Mouse (Mus musculus) intestine, postnatal 0 days (tissue): ENCODE measurements at regions not wholly inside any gene's neighbourhood (a gene's known extent, or its start where the extent isn't known, plus 50 kb on each side); places are given as distances from the start of the nearest gene placed in this dataset.

ENCODE experiments used
- ATAC-seq: fragments of 200-750 bp; cut with Nextera tagmentation; 2 replicates; pipeline ENCODE4 v1.8.0; 2017; ENCODE audit warnings: mild to moderate bottlenecking, moderate TSS enrichment, moderate library complexity
- H3K27ac ChIP-seq: fragments of 300-500 bp; sonication (generic); 2 replicates; pipeline ENCODE4 v1.5.1; 2014; ENCODE audit warnings: mild to moderate bottlenecking, low read depth, low read length, moderate library complexity
- H3K27me3 ChIP-seq: fragments of 300-500 bp; sonication (generic); replicated peaks from 2 replicates; pipeline ENCODE4 v1.6.1; 2014; ENCODE audit warnings: low read length, mixed read lengths; ENCODE audit not compliant: control insufficient read depth, insufficient read depth
- H3K36me3 ChIP-seq: fragments of 300-500 bp; sonication (generic); 2 replicates; pipeline ENCODE4 v1.6.1; 2014; ENCODE audit warnings: mild to moderate bottlenecking, moderate library complexity; ENCODE audit not compliant: control insufficient read depth, insufficient read depth
- H3K4me1 ChIP-seq: fragments of 300-500 bp; sonication (generic); replicated peaks from 2 replicates; pipeline ENCODE4 v1.6.1; 2014; ENCODE audit warnings: antibody characterized with exemption, low read length, mixed read lengths; ENCODE audit not compliant: control insufficient read depth, insufficient read depth
- H3K4me2 ChIP-seq: fragments of 300-500 bp; sonication (generic); replicated peaks from 2 replicates; pipeline ENCODE4 v1.6.1; 2014; ENCODE audit warnings: low read depth, mild to moderate bottlenecking, moderate library complexity
- H3K4me3 ChIP-seq: fragments of 300-500 bp; sonication (generic); 2 replicates; pipeline ENCODE4 v1.5.1; 2014; ENCODE audit warnings: low read depth, low read length
- H3K9ac ChIP-seq: fragments of 300-500 bp; sonication (generic); 2 replicates; pipeline ENCODE4 v1.6.1; 2014; ENCODE audit warnings: mild to moderate bottlenecking, low read depth, low read length
- H3K9me3 ChIP-seq: fragments of 300-500 bp; sonication (generic); 2 replicates; pipeline ENCODE4 v1.6.1; 2016; ENCODE audit warnings: mixed run types; ENCODE audit not compliant: control insufficient read depth
- CTCF ChIP-seq: sonication (generic); IDR thresholded peaks from 2 replicates; pipeline ENCODE4 v1.5.1; 2016; ENCODE audit warnings: low read depth, mild to moderate bottlenecking, control low read depth, antibody characterized with exemption, moderate library complexity
- WGBS: fragments of 180-500 bp; shearing (Covaris S2); extraction: QIAGEN DNeasy Blood & Tissue Kit; methylation state at CpG from one replicate; pipeline ENCODE4 v1.1.7; 2014; 5-methylcytosine and 5-hydroxymethylcytosine counted together

DNA sequence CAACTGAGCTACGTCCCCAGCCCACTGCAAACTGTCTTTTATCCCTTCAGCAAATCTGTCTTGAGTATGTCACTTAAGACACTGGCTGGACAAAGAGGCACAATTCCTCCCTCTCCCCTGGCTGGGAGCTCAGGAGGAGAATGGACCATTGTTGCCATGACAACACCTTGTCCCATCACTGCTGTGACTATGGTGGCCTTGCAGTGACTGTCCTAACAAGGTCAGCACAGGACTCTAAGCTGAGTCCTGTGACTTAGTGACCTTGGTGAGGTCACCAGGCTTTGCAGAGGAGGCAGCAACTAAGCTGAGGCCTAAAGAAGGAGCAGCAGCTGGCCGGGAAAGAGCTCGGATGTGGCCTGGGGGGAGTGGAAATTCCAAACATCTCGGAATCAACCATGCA lies 70.0 kb upstream of the Aldh1b1 start:
- no peak for TF ChIP-seq CTCF
- H3K36me3 ChIP-seq: no peaks in the 10 kb centered on the region
- no peak overlapping the region for H3K4me2 ChIP-seq
- 77% methylated on average over 4 of the region's 4 CpGs for WGBS
- no peak for ATAC-seq
- H3K4me1 ChIP-seq: no peaks in the 10 kb centered on the region
- H3K27ac ChIP-seq: no peak overlapping the region
- H3K4me3 ChIP-seq: no peak overlapping the region
- no peaks in the 10 kb centered on the region for H3K27me3 ChIP-seq
- H3K9me3 ChIP-seq: no peaks in the 10 kb centered on the region
- H3K9ac ChIP-seq: no peak overlapping the region

DNA sequence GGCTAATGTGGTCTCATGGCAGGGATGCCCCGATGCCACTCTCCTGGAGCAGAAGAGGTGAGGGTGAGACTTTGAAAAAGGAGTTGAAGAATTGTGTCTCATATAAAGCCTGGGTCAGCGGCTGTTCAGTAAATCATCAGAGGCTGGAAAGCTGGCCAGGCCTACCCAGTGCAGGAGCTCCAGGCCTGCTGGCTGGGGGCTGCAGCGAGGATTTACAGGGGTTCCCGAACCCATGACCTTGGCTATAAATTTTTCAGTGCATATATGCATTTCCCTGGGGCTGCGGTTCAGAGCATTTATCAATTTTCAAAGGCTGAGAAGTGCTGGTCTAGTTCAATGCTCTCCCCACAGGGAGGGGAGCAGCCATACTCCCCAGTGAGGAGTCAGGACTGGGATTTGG lies 70.9 kb upstream of the Aldh1b1 start:
- Histone ChIP-seq H3K36me3 (no peaks in the 10 kb centered on the region), H3K4me2 (no peak overlapping the region), H3K9ac (no peak overlapping the region), H3K4me3 (no peak overlapping the region), H3K4me1 (no peaks in the 10 kb centered on the region), H3K27ac (no peak overlapping the region), H3K27me3 (no peaks in the 10 kb centered on the region), H3K9me3 (no peaks in the 10 kb centered on the region)
- WGBS: 73% methylated on average over 5 of the region's 5 CpGs
- TF ChIP-seq CTCF: no peak
- no peak for ATAC-seq

DNA sequence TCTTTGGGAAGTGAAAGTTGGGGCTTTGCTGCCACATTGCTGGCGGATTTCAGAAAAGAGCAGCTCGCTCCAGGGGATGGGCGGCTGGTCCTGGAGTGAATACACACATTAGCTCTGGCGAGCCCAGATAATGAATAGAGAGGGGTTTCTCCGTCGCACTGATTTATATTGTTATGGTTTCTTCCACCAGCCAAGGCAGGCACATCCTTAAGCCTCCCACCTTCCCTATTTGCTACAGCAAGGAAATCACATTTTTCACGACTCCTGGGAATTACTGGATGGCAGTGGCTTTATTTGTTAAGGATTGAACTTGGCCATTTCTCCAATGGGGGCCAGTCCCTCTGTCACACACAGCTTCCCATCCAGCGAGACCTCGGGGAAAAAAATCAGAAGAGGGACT lies 71.3 kb upstream of the Aldh1b1 start:
- WGBS: 63% methylated on average over 9 of the region's 9 CpGs
- no peak overlapping the region for H3K4me2 ChIP-seq
- no peak for ATAC-seq
- TF ChIP-seq CTCF: no peak
- H3K9ac ChIP-seq: no peak overlapping the region
- no peaks in the 10 kb centered on the region for H3K4me1 ChIP-seq
- H3K27me3 ChIP-seq: no peaks in the 10 kb centered on the region
- H3K9me3 ChIP-seq: no peaks in the 10 kb centered on the region
- H3K4me3 ChIP-seq: no peak overlapping the region
- no peak overlapping the region for H3K27ac ChIP-seq
- no peaks in the 10 kb centered on the region for H3K36me3 ChIP-seq

DNA sequence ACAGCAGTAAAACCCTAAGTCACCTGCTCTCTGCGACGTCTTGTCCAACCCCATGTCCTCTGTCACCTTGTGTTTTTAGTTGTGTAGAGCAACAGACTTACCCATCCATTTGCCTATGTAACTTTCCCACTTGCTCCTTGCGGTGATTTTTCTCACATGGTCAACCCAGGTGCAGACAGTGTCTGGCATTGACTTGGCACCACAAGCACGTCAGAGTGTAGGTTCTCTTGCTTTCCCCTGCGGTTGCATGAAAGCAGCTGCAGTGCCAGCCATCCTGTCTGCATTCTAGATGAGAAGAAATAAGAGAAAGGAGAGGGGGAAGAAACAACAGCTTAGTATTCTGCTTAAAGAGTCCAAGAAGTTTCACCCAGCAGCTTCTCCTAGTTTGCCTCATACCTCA lies 72.0 kb upstream of the Aldh1b1 start:
- H3K9me3 ChIP-seq: no peaks in the 10 kb centered on the region
- no peak for ATAC-seq
- no peak overlapping the region for H3K4me3 ChIP-seq
- H3K4me1 ChIP-seq: no peaks in the 10 kb centered on the region
- no peak overlapping the region for H3K27ac ChIP-seq
- 91% methylated on average over 5 of the region's 5 CpGs for WGBS
- no peak for TF ChIP-seq CTCF
- H3K4me2 ChIP-seq: no peak overlapping the region
- no peaks in the 10 kb centered on the region for H3K27me3 ChIP-seq
- H3K9ac ChIP-seq: no peak overlapping the region
- H3K36me3 ChIP-seq: no peaks in the 10 kb centered on the region

DNA sequence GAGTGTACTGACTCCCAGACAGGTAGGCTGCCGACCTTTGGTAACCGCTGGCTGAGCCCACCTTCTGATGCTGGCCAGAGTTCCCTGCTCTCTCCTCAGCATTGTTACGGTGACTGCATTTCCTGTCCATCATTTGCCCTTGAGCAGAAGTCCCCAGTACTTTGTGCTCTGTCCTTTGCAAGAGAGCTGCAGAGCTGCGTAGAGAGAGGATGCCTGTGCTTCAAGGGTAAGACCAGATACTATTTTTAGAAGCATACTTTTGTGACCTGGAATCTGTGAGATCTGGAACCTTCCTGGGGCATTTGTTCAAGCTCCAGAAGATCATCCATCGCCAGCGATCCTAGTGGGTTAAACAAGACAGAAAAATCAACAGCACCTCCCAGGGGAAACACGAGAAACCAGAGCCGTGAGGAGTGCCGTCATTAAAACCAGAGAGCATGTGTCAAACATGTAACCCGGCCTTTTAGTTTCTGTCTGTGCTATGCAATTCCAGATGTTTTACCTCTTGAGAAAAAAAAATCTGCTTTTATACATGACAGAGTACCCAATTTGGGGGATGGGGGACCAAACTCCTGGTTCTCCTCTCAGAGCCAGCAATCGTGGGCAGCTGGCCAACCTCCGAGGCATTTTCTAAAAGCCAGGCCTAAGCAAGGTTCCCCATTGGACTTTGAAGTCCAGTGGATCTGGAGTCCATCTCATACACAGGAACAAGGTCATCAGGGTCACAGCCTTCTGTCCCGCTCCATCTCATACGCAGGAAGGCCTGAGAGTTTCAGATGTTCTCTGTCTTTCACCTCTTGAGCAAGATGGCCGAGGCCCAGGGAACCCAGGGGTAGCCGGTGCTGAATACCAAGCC lies 73.5 kb upstream of the Aldh1b1 start:
- TF ChIP-seq CTCF: no peak
- no peaks in the 10 kb centered on the region for H3K36me3 ChIP-seq
- no peak overlapping the region for H3K9ac ChIP-seq
- no peaks in the 10 kb centered on the region for H3K4me1 ChIP-seq
- no peak overlapping the region for H3K27ac ChIP-seq
- no peaks in the 10 kb centered on the region for H3K9me3 ChIP-seq
- H3K4me2 ChIP-seq: no peak overlapping the region
- no peak overlapping the region for H3K4me3 ChIP-seq
- ATAC-seq: no peak
- WGBS: 68% methylated on average over 16 of the region's 16 CpGs
- H3K27me3 ChIP-seq: no peaks in the 10 kb centered on the region

DNA sequence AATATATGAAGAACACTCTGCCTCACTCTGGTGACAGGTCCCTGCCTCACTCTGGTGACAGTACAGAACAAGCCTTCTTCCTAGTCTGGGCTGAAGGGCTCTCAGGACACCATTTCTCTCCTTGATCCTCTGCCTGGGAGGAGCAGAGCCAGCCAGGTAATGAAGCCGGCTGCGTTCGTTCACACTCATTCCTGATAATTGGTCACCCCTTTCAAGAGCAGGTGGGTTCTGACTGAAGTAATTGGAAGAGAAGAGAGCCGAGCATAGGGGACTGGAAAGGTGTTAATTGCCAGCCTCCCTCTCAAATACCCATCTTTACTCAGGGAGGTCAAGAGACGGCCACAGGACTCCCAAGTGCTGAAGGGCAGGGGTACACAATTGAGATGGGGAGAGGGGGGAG lies 78.5 kb upstream of the Aldh1b1 start:
- no peak for TF ChIP-seq CTCF
- no peaks in the 10 kb centered on the region for H3K9me3 ChIP-seq
- no peak overlapping the region for H3K4me3 ChIP-seq
- H3K36me3 ChIP-seq: no peaks in the 10 kb centered on the region
- no peaks in the 10 kb centered on the region for H3K4me1 ChIP-seq
- no peak overlapping the region for H3K27ac ChIP-seq
- no peaks in the 10 kb centered on the region for H3K27me3 ChIP-seq
- no peak for ATAC-seq
- H3K9ac ChIP-seq: no peak overlapping the region
- 49% methylated on average over 5 of the region's 5 CpGs for WGBS
- H3K4me2 ChIP-seq: no peak overlapping the region
